Mouse (Mus musculus): ENCODE results near the gene Ehd1.

- TF ChIP-seq POLR2AphosphoS2 (IDR thresholded peaks at IDR 0.05; ENCODE audit: insufficient read length, low read depth) = no peak
- no peak for TF ChIP-seq E2F4 (IDR thresholded peaks at IDR 0.05; ENCODE audit: insufficient read depth)
- TF ChIP-seq CEBPB (IDR thresholded peaks at IDR 0.05; ENCODE audit: insufficient read depth, poor library complexity, severe bottlenecking) = no peak
- TF ChIP-seq POLR2A (IDR thresholded peaks at IDR 0.05; ENCODE audit: insufficient read length, low read depth) = no peak
- TF ChIP-seq MAX (IDR thresholded peaks at IDR 0.05; ENCODE audit: low read depth) = no peak
- TF ChIP-seq MYOG (IDR thresholded peaks at IDR 0.05; ENCODE audit: control insufficient read depth in 1 of 3, insufficient read depth in 1 of 3, insufficient read length in 2 of 3, low read depth in 2 of 3) = no peak
Measured at GRCm38 (mm10) chr19:6306137-6306551, 29.6 kb downstream of the Ehd1 start, which contains the start of gene Cdc42bpg.

All from myocyte (in vitro differentiated cells).